Mouse (Mus musculus) left cerebral cortex, adult 8-10 months (tissue): ENCODE results near the gene Tpd52l2. TPM values are rescaled to one million over a fixed set of nuclear protein-coding genes. Genes with fewer than 3 reads are reported as not detected.

Experiments
- DNase-seq, 2 experiments: peaks; one replicate each; pipeline ENCODE4 v3.0.0; 2022; ENCODE audit warnings: low spot score in 2 of 2
- total RNA-seq, 4 experiments: library from RNA; stranded (reverse); gene quantifications; 2 replicates each; pipeline ENCODE4 v1.2.4; 2022

The Tpd52l2 gene
- 10 to 100 TPM; 71.5 to 81.3 (median 74.0) TPM for total RNA-seq

DNA sequence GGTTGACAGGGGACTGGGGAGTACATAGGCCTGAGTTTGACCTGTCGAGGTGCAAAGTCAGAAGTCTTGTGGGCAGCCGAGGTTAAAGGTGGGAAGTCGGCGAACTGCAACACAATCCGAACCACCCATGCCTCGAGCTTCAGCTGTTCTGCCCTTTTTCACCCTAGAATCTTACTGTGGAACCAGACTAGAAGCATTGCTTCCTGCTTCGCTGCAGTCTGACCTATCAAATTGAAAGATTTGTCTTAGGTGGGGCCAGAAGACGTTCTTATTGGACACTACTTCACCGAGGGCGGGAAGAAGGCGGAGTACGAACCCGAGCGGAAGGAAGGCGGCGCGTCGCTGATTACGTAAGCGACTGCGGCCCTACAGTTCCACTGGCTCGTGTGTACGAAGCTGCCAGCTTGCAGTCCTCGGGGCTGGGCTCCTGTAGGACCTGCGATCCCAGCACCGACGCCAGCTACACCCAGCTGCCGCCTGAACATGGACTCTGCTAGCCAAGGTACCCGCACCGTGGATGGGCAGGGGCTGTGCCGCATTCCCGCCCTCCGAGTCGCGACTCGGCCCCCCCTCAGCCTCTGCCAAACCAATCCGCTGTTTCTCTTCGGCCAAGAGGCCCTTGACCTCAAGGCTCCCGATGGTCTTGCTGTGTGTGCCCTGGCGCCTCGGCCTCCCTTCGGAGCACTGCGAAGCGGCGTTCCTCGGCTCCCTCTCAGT, at the start of gene Tpd52l2:
TSS of gene Tpd52l2 (plus strand) at position 312 of the 717 bp plus-strand sequence.
- peak; percentile 76 to 93 for DNase-seq

DNA sequence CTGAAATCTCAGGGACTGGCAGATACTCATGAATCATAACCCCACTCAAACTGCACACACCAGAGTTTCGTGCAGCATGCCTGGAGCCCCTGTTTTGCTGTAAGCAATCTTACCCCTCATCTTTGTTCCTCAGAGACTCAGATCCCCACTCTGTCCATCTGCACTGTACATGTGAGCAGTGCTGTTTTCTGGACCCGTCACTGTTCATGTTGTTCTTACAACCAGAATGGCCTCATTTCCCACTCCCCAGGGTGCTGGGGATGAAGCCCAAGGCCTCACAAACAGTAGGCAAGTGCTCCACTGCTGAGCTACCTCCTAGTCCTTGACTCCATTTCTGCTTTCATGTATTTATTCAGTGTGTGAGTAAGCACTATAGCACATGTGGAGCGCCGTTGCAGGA, 44.8 kb upstream of the Tpd52l2 start:
- no peak for DNase-seq

DNA sequence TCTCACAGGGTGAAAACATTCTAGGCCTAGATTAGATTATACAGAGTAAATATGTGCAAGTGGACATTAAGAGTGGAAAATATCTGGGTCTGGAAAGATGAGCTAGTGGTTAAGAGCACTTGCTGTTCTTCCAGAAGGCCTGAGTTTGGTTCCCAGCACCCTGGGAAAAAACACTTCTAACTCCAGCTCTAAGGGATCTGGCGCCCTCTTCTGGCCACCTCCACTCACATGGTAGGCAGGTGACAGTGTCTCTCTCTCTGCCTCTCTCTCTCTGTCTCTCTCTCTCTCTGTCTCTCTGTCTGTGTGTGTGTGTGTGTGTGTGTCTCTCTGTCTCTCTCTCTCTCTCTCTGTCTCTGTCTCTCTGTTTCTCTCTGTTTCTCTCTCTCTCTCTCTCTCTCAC, 43.7 kb upstream of the Tpd52l2 start:
- DNase-seq, result no peak

DNA sequence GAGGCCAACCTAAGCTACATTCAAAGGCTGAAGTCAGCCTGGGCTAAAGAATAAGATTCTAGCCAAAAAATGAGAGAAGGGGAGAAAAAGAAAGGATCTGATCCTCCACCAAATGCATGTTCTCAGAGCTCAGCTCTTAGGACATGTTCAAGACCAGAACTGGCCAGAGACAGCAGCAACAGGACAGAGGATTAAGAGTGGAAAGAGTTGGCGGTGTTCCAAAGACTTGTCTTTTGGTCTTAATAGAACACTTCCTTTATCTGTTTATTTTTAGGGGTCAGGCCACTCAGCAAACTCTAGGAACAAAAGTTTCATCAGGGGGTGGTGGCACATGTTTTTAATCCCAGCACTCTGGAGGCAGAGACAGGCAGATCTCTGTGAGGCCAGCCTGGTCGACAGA, 41.0 kb upstream of the Tpd52l2 start:
- DNase-seq, result no peak

DNA sequence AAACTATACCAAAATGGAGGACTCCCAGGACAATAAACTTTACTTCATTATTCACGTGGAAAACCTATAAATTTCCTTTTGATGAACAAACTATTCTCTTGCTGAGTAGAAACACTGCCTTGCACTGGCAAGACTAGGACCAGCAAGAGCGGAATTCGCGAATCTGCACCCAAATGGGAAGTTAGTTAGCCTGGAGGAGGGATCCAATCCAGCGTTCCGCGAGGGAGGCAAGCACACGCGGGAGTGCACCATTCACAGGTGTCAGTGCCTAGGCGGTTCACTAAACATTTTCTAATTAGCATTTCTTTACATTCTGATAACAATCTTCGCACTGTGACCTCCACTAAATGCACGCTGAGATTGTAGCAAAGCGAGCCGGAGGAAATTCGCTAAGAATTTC, 39.1 kb upstream of the Tpd52l2 start:
- no peak for DNase-seq

DNA sequence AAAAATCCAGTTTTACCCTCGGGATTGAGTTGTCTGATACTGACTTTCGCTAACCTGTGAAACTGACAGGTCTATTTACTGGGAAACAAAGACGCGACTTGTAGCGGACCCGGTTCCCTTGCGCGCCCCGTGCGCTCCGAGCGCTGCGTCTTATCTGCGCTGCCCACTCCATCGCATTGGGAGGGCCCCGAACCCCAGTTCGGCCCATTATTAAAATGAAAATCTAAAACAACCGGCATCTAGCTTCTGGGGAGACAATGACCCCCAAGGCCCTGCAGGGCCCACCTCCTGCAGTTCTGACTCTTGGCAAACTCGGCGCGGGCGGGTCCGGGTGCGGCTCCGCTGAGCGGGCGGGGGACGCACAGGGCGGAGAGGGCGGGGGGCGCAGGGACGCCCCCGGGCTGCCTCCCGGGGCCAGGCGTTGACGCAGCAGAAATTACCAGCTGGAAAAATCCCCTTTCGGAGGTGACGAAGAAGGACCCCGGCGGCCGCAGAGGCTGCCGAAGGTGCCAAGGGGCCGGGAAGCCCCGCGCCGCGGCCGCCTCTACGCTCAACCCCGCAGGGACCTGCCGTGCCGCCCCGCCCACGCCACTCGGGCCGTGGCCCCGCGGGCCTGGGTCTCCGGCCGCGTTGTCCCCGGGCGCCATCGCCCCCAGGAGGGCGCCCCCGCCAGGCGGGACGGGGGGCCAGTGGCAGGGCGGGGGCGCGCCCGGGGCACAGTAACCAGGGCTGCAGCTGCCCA, 38.4 kb upstream of the Tpd52l2 start:
- peak; percentile 13 for DNase-seq

DNA sequence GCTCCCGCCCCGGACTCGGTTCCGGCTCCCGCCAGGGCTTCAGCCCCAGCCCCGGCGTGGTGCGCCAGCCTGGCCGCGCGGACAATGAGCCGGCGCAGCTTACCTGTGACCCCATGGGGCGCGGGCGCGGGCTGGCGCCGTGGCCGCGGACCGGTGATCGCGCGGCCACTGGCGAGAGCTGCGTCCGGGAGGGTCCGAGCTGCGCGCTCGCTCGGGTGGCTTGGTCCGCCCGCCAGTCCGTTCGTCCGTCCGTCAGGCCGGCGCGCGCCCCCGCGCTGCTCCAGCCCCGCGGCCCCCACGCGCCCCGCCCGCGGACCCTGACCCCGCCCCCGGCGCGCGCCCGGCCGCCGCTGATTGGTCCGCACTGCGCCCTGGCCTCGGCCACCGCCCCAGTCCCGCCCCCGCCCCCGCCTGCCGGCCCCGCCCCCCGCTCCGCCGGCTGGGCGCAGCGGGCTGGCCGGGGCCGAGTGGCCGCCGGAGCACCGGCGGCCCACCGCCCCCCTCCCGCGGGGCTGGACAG, 37.7 kb upstream of the Tpd52l2 start, which contains the start of gene Zbtb46:
TSS of gene Zbtb46 (minus strand) at position 274 of the 520 bp plus-strand sequence.
- DNase-seq, result peak; percentile 38 to 61

DNA sequence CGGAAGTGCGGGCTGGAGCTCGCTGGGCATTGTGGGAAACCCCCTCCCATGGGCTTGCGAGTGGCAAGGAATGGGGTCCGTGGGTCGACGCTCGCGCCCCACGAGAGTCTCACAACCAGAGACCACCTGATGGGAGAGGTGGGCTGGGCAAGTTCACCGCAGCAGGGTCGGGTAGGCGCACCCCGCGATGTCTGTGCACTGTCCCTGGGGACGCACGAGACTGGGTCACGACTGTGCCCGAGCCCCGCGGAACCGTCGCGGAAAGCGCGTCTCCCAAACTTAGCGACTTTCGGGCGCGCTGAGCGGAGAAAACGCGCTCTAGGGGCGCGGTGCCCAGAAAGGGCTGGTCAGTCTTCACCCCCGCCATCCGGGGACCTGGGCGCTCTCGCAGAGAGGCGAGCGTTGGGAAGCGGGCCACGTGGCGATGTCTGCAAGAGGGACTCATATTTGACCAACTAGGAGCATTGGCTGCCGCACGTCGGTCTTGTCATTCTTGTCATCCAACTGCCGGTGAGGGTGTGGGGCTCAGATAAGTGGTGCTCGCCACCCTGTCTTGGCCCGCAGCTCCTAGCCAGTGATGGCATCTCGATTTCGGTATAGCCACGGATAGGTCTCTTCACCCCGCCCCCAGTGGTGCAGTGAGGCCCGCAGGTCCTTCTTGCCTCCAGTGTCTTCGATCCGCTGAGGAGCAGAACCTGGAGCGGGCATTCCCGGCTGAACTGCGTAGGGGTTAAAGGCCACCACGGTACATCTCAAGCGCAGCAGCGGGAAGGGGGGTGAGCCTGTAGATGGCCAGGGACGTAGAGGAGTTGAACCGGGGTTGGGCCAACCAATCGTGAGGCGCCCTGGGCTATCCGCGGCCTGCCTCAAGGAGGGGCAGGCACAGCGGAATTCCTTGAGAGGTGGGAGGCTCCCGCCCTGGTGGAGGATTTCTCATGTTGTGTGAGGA, 37.0 kb upstream of the Tpd52l2 start:
- DNase-seq, result peak; percentile 20 to 48

DNA sequence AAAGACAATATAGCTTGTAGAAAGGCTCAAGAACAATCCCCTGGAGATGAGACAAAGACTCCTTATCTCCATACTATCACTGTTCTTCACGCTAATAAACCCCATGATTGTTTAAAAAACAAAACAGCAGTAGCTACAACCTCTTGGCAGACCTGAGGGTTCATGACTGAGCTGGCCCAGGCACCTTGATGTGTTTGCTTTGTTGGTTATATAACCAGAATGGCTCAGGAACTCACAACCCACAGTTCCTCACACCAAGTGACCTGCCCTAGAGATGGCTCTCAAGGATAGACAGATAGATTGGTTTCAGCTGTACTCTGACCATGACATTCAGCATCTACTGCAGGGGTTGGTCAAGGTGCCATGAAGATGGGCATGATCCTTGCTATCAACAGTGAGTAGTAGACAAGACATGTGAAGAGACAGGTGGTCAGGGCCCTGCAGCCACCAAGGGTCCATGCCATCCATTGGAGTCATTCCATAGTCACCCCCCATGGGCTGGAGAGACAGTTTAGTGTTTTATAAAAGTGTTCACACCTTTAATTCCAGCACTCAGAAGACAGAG, 35.3 kb upstream of the Tpd52l2 start:
- DNase-seq, result no peak

DNA sequence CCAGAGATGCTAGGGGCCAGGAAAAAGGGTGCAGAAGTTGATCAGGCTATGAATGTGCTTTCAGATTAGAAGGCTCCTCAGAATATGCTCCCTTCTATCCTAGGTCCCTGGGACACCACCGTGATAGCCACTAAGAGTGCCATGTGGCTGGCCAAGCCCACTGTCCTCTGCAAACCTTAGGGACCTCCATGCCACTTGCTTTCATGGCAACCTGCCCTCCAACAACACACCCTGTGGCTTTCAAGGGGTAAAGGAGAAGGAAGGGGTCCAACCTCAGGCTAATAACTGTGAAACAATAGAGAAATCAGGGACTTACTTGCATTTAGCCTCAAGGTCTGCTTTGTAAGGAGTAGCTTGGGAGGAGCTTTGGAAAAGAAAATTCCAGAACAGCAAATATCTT, 34.3 kb upstream of the Tpd52l2 start:
- no peak for DNase-seq

DNA sequence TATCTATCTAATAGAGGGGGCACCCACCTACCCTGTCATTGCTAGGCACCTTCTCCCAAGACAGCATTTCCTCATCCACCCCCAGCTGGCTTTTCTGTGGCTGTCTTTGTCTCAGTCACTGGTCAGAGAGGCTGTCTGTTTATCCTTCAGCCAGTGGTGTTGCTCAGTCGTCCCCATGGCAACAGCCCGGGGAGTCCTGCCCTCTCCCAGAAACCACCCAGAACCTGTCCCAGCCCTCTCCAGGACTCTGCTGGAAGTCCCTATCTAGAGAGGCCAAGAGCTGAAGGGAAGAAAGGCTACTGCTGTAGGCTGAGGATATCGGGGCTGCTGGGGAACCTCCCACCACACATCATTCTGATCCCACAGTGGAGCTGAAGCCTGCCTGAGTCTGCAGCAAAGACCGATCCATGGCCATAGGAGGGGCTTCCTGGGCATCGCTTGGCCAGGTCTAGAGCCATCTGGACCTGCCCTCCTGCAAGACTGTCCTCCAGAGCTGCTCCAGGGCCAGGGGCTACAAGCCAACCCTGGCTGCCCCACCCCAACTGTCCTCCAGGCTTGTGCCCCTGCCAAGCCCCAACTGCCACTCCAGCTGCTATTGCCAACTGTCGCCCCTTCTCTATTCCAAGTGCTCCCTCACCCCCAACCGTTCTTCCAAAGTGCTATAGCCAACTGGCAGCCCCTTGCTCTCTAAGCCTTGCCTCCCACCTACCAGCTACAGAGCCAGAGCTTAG, 33.8 kb upstream of the Tpd52l2 start:
- DNase-seq, result peak in 1 of 2 experiments; percentile 65

DNA sequence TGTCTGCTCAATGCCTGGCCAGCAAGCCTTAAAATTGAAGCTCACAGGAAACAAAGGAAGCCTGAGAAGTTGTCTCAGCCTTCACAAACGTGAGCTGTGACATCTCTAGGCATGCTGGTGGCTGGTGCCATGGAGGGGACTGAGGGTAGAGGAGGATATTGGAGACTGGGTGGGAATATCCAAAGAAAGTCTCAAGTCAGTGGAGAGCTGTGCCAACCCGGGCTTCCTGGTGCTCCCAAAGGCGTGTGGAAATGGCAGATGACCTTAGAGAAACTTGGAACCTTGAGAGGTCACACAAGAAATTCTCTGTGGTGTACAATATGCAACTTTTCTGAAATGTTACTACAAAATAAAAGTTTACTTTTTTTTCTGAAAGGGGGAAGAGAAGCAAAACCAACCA, 31.5 kb upstream of the Tpd52l2 start:
- DNase-seq, result no peak

DNA sequence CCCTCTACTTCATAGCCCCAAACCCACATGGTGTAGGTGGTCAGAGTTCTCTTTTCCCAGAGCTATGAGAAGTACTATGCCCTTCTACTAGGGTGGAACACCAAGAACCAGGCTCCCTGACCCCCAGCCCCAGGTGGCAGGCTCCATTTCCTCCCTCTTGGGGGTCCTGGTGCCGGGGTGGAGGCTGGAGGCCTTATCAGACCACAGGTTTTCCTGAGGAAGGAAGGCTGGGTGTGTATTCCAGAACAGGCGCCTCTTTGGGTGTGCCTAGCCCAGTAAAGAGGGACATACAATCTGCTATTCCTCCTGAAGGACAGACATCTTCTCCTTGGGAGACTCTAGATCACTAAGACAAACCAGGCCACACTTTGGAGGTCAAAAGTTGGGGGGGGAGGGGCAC, 26.7 kb upstream of the Tpd52l2 start:
- no peak for DNase-seq

DNA sequence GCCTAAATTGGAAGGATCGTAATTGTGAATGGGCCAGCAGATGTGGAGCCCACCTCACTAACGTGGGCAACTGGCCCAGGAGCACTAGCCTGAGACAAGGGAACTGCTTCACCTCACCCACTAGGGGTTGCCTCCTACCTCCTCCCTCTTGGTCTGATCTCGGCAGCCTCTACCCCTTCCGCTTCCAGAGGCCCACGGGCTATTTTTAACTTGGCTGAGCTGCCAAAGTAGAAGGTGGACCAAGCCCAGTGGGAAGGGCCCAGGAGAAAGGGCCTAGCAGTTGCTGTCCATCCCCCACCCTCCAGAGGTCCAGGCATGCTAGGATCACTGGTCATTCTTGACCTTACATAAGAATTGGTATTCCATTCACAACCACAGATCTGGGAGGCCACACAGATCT, 25.7 kb upstream of the Tpd52l2 start:
- DNase-seq, result no peak

DNA sequence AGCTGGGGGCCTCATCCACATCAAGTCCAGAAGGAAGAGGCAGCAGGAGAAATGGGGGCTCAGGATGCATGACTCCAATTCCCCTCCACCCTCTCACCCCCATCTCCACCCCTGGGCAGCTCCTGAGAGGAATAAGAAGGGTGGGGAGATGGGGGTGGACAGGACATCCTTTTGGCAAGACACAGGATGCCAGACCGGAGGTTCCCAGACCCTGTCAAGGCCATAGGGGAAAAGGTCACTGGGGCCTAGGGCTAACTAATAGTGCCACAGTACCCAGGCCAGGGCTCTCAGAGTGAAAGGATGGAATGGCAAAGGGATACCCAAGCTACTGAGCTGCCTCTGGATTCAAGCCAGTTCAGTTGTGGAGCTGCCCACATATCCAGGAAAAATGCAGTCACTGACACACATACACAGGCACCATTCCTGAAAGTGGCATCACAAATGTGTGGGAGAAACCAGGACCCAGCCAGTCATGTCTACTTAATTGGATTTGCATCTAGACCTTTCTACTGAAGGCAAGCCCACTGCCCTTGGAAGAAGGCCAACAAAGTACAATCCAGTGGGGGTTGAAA, 24.6 kb upstream of the Tpd52l2 start:
- no peak for DNase-seq

DNA sequence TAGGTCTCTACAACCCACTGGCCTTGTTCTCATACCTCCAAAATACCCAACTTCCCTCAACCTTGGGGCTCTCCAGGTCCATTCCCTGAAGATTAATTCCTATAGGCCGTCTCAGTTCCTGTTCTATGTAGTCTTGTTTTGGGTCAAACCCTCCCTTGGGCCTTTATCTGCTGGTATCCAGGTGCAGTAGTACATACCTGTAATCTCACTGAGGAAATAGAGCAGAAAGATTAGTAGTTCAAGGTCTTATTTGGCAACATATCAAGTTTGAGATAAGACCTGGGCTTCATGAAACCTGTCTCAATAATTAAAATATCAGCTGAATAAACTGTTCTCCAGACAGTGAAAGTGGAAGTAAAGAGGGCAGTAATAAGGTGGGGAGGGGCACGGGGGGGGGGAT, 13.8 kb upstream of the Tpd52l2 start:
- DNase-seq, result no peak

DNA sequence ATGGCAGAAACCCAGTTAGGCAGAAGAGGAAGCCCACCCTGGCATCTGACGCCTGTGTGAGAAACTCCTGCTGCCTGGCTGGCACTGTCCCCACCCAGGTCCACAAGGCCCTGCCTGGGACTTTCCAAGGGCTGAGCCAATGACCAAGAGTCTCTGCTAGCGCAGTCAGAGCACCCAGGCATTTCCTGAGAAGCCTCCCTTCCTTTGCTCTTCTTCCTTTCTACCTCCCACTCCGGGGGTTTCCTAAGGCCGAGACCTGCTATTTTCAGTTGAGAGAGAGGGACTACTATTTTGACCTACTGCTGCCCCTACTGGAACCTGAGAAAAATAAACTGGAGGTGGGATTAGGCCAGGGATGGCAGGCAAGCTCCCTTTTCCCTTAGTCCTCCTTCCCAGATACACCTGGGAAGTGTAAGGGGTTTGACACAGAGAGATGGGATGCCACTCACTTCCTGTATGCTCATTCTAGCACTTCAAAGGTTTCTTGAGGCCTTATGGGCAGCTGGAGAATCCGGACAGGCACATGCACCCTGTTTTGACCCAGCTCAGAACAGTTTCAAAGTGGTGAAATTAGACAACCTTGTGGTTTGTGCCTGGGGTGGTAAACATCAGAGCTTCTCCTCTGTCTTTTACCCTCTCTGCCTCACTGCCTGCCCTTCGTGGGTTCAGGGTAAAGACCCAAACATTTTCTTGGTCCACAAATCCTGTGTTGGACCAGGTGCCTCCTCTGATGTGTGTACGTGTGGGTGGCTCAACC, 13.2 kb upstream of the Tpd52l2 start:
- DNase-seq, result no peak

DNA sequence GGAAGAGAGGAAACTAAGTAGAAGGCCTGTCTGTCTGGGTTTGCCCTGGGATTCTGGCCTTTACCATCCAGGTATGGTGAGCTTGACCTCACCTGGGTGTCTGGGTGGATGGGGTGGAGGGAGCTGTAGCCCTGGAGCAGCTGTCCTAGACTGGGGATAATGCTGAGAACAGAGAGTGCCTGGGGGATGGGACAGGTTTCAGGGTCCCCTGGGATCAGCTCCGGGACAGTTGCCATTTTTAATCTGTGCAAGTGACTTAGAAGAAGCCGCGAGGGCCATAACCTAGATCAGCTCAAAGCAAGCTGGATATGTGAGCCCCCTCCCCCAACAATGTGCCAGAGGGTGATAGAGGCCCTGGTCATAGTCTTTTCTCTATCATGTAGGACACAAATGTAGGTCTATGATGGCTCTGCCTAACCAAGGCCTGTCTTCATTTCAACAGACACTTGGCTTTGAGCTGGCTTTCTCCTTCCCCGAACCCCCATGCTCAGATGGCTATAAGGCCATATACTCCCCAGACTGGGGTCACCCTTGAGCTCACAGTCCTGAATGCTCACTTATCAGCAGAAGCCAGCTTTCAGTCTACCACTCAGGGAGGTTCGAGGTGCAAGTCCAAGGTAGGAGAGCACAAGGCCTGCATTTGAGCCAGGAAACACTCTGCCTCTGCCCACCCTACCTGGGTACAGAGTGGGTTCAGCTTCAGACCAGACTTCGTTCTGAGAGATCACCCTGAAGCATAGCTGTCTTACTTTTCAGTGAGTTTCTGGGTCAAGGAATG, 12.3 kb upstream of the Tpd52l2 start:
- no peak for DNase-seq

DNA sequence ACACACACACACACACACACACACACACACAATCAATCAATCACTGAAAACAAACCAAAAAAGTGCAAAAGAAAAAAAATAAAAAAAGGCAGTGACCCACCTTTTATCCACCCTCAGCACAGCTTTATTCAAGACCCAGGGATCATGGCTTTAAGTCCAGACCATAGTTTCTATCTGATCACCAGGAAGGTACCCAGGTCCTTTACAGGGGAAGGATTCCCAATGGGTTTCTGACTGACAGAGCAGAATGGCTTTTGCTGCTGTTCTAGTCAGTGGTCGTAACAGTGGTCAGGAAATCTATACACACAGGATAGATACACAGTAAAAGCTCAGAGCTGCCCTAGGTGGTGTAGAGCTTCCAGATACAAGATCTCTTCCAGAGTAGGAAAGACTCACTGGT, 11.2 kb upstream of the Tpd52l2 start:
- DNase-seq, result no peak
